Comparison of ENCODE assay signal across 23 mouse cellular contexts in genomic region chr7:35840504-35840903, GRCm38 (mm10).
"Had no signal": no experiment of that assay in that cellular context is flagged by ENCODE, and none has a peak within 500 bp of the region (broad histone marks: within the 10 kb centered on the region; RNA-seq: fewer than 3 reads in every experiment).

No protein-coding gene starts in this region.

- H3K4me3 ChIP-seq: lung, embryonic 15.5 days; midbrain, embryonic 10.5 days; midbrain, embryonic 12.5 days; myocyte; neural tube, embryonic 13.5 days; neural tube, embryonic 15.5 days; stomach, embryonic 15.5 days had no signal

- H3K9me3 ChIP-seq: lung, embryonic 15.5 days; midbrain, embryonic 10.5 days; midbrain, embryonic 12.5 days; neural tube, embryonic 13.5 days; neural tube, embryonic 15.5 days; stomach, embryonic 15.5 days had no signal

- H3K4me1 ChIP-seq: midbrain, embryonic 10.5 days; stomach, embryonic 15.5 days had no signal

- H3K27me3 ChIP-seq: lung, embryonic 15.5 days; midbrain, embryonic 12.5 days; neural tube, embryonic 13.5 days; neural tube, embryonic 15.5 days; stomach, embryonic 15.5 days had no signal

- H3K36me3 ChIP-seq: lung, embryonic 15.5 days; midbrain, embryonic 10.5 days; midbrain, embryonic 12.5 days; neural tube, embryonic 13.5 days; neural tube, embryonic 15.5 days; stomach, embryonic 15.5 days had no signal

- H3K4me2 ChIP-seq: lung, embryonic 15.5 days; midbrain, embryonic 12.5 days; neural tube, embryonic 13.5 days; neural tube, embryonic 15.5 days; stomach, embryonic 15.5 days had no signal

- H3K9ac ChIP-seq: lung, embryonic 15.5 days; midbrain, embryonic 12.5 days; neural tube, embryonic 13.5 days; neural tube, embryonic 15.5 days; stomach, embryonic 15.5 days had no signal

- DNase-seq: lung, adult 2 months; lung, postnatal 14 days; lung, postnatal 36 days; midbrain, embryonic 14.5 days; retina, postnatal 1 day; right cerebral cortex, adult 18-20 months; right cerebral cortex, postnatal 25 days; right cerebral cortex, postnatal 4 days; spleen, adult 18-20 months; thymus, adult 2 months; thymus, postnatal 25 days; thymus, postnatal 4 days had no signal

- ATAC-seq: lung, postnatal 0 days; midbrain, embryonic 16.5 days had no signal

- H3K27ac ChIP-seq: lung, embryonic 15.5 days; macrophage; midbrain, embryonic 10.5 days; midbrain, embryonic 12.5 days; neural tube, embryonic 13.5 days; neural tube, embryonic 15.5 days; stomach, embryonic 15.5 days; stomach, postnatal 0 days had no signal
